Mouse (Mus musculus) midbrain, embryonic 11.5 days (tissue): ENCODE data around the gene Arel1. TPM values are rescaled to one million over a fixed set of nuclear protein-coding genes. Genes with fewer than 3 reads are reported as not detected.

Source experiments
- ATAC-seq: fragments of 200-750 bp; cut with Nextera tagmentation; 2 replicates; pipeline ENCODE4 v1.8.0; 2017; ENCODE audit warnings: moderate TSS enrichment, moderate library complexity; ENCODE audit not compliant: low FRiP score
- DNase-seq: peaks from one replicate; pipeline ENCODE4 v3.0.0; 2015; ENCODE audit warnings: low spot score; ENCODE audit errors: missing footprints
- H3K27ac ChIP-seq: fragments of 300-500 bp; sonication (generic); 2 replicates; pipeline ENCODE4 v1.5.1; 2014; ENCODE audit warnings: low read depth, low read length
- H3K27me3 ChIP-seq: fragments of 300-500 bp; sonication (generic); 2 replicates; pipeline ENCODE4 v1.6.1; 2014; ENCODE audit warnings: mild to moderate bottlenecking, low read length, moderate library complexity, mixed read lengths; ENCODE audit not compliant: control insufficient read depth, insufficient read depth
- H3K36me3 ChIP-seq: fragments of 300-500 bp; sonication (generic); 2 replicates; pipeline ENCODE4 v1.6.1; 2014; ENCODE audit warnings: mild to moderate bottlenecking, low read length, moderate library complexity, mixed read lengths; ENCODE audit not compliant: control insufficient read depth, insufficient read depth
- H3K4me1 ChIP-seq: fragments of 300-500 bp; sonication (generic); 2 replicates; pipeline ENCODE4 v1.6.1; 2014; ENCODE audit warnings: low read length; ENCODE audit not compliant: control insufficient read depth, insufficient read depth
- H3K4me2 ChIP-seq: fragments of 300-500 bp; sonication (generic); 2 replicates; pipeline ENCODE4 v1.6.1; 2014; ENCODE audit warnings: mild to moderate bottlenecking, moderate library complexity
- H3K4me3 ChIP-seq: fragments of 300-500 bp; sonication (generic); 2 replicates; pipeline ENCODE4 v1.5.1; 2014; ENCODE audit warnings: low read depth, low read length
- H3K9ac ChIP-seq: fragments of 300-500 bp; sonication (generic); 2 replicates; pipeline ENCODE4 v1.6.1; 2014; ENCODE audit warnings: low read length
- H3K9me3 ChIP-seq: fragments of 300-500 bp; sonication (generic); 2 replicates; pipeline ENCODE4 v1.6.1; 2016; ENCODE audit warnings: low read length; ENCODE audit not compliant: control insufficient read depth
- WGBS: fragments of 180-500 bp; shearing (Covaris S2); extraction: QIAGEN DNeasy Blood & Tissue Kit; methylation state at CpG from one replicate; pipeline ENCODE4 v1.1.7; 2014; 5-methylcytosine and 5-hydroxymethylcytosine counted together
- polyA plus RNA-seq: library from polyadenylated mRNA; unstranded; fragments of >200 nt; fragmentation: Nextera tagmentation; extraction: Ambion mirVana; gene quantifications from 2 replicates; pipeline ENCODE4 v1.2.1, GENCODE M21; 2014

The Arel1 gene
- polyA plus RNA-seq, 1 experiment from 2014 or later, result 24.3 TPM

- Histone ChIP-seq H3K27me3 (no peaks in the 10 kb centered on the region), H3K9ac (no peak overlapping the region), H3K36me3 (peaks cover 9% of the 10 kb centered on the region; the same call in 1 of the 2 replicates), H3K4me1 (no peaks in the 10 kb centered on the region), H3K27ac (no peak overlapping the region), H3K4me3 (no peak overlapping the region), H3K4me2 (no peak overlapping the region), H3K9me3 (no peaks in the 10 kb centered on the region)
- DNase-seq, result no peak
- 86% methylated on average over 3 of the region's 3 CpGs for WGBS
- no peak for ATAC-seq
Observed at GRCm38 (mm10) chr12:84917799-84918198, 52.9 kb downstream of the Arel1 start.

GRCm38 (mm10) chr12:84914959-84915358 lies 55.7 kb downstream of the Arel1 start:
- Histone ChIP-seq H3K9me3 (no peaks in the 10 kb centered on the region), H3K27ac (no peak overlapping the region), H3K4me2 (no peak overlapping the region), H3K36me3 (peaks cover 2% of the 10 kb centered on the region; the same call in 1 of the 2 replicates), H3K27me3 (no peaks in the 10 kb centered on the region), H3K4me1 (no peaks in the 10 kb centered on the region), H3K4me3 (no peak overlapping the region), H3K9ac (no peak overlapping the region)
- ATAC-seq, result no peak
- WGBS, result 90% methylated on average over 5 of the region's 5 CpGs
- DNase-seq, result no peak

- no peak overlapping the region for H3K4me3 ChIP-seq
- DNase-seq (no peak), ATAC-seq (no peak)
- H3K9me3 ChIP-seq, result no peaks in the 10 kb centered on the region
- peaks cover 2% of the 10 kb centered on the region; the same call in 1 of the 2 replicates for H3K36me3 ChIP-seq
- H3K27ac ChIP-seq, result no peak overlapping the region
- H3K4me1 ChIP-seq, result no peaks in the 10 kb centered on the region
- H3K9ac ChIP-seq, result no peak overlapping the region
- no peaks in the 10 kb centered on the region for H3K27me3 ChIP-seq
- WGBS, result 91% methylated on average over 4 of the region's 4 CpGs
- H3K4me2 ChIP-seq, result no peak overlapping the region
Observed at GRCm38 (mm10) chr12:84912652-84913104, 58.0 kb downstream of the Arel1 start.

GRCm38 (mm10) chr12:84911640-84912039 lies 59.1 kb downstream of the Arel1 start:
- Histone ChIP-seq H3K9ac (no peak overlapping the region), H3K36me3 (no peaks in the 10 kb centered on the region), H3K4me2 (no peak overlapping the region), H3K27ac (no peak overlapping the region), H3K4me1 (no peaks in the 10 kb centered on the region), H3K9me3 (no peaks in the 10 kb centered on the region), H3K27me3 (no peaks in the 10 kb centered on the region), H3K4me3 (no peak overlapping the region)
- DNase-seq, result no peak
- ATAC-seq, result no peak
- 78% methylated on average over 2 of the region's 2 CpGs for WGBS

GRCm38 (mm10) chr12:84910066-84910465 lies 60.6 kb downstream of the Arel1 start:
- 90% methylated on average over 4 of the region's 4 CpGs for WGBS
- no peaks in the 10 kb centered on the region for H3K9me3 ChIP-seq
- no peaks in the 10 kb centered on the region for H3K4me1 ChIP-seq
- H3K4me2 ChIP-seq, result no peak overlapping the region
- H3K27me3 ChIP-seq, result no peaks in the 10 kb centered on the region
- no peaks in the 10 kb centered on the region for H3K36me3 ChIP-seq
- H3K4me3 ChIP-seq, result no peak overlapping the region
- no peak overlapping the region for H3K27ac ChIP-seq
- H3K9ac ChIP-seq, result no peak overlapping the region
- ATAC-seq (no peak), DNase-seq (no peak)

- DNase-seq (no peak), ATAC-seq (no peak)
- no peak overlapping the region for H3K4me3 ChIP-seq
Observed at GRCm38 (mm10) chr12:84907627-84908480, 62.8 kb downstream of the Arel1 start.

GRCm38 (mm10) chr12:84907024-84907626 lies 63.6 kb downstream of the Arel1 start:
- ATAC-seq (no peak), DNase-seq (no peak)
- no peaks in the 10 kb centered on the region for H3K9me3 ChIP-seq
- H3K9ac ChIP-seq, result no peak overlapping the region
- no peaks in the 10 kb centered on the region for H3K36me3 ChIP-seq
- H3K27ac ChIP-seq, result no peak overlapping the region
- H3K4me3 ChIP-seq, result no peak overlapping the region
- H3K4me2 ChIP-seq, result no peak overlapping the region
- no peaks in the 10 kb centered on the region for H3K27me3 ChIP-seq
- H3K4me1 ChIP-seq, result no peaks in the 10 kb centered on the region
- WGBS, result 77% methylated on average over 12 of the region's 12 CpGs

More at GRCm38 (mm10) chr12:84907627-84908480, 62.8 kb downstream of the Arel1 start:
- H3K4me1 ChIP-seq, result no peaks in the 10 kb centered on the region
- H3K9ac ChIP-seq, result no peak overlapping the region
- H3K27ac ChIP-seq, result no peak overlapping the region
- H3K9me3 ChIP-seq, result no peaks in the 10 kb centered on the region
- no peaks in the 10 kb centered on the region for H3K36me3 ChIP-seq
- H3K27me3 ChIP-seq, result no peaks in the 10 kb centered on the region
- WGBS, result 80% methylated on average over 10 of the region's 10 CpGs
- H3K4me2 ChIP-seq, result no peak overlapping the region

GRCm38 (mm10) chr12:84904399-84904798 lies 66.3 kb downstream of the Arel1 start:
- no peak for DNase-seq
- 78% methylated on average over 7 of the region's 7 CpGs for WGBS
- H3K4me1 ChIP-seq, result no peaks in the 10 kb centered on the region
- H3K9me3 ChIP-seq, result no peaks in the 10 kb centered on the region
- no peak overlapping the region for H3K9ac ChIP-seq
- no peak overlapping the region for H3K4me3 ChIP-seq
- H3K27ac ChIP-seq, result no peak overlapping the region
- H3K27me3 ChIP-seq, result no peaks in the 10 kb centered on the region
- H3K36me3 ChIP-seq, result no peaks in the 10 kb centered on the region
- ATAC-seq, result no peak
- no peak overlapping the region for H3K4me2 ChIP-seq

GRCm38 (mm10) chr12:84900317-84900716 lies 70.4 kb downstream of the Arel1 start:
- no peak overlapping the region for H3K4me3 ChIP-seq
- H3K27me3 ChIP-seq, result no peaks in the 10 kb centered on the region
- H3K36me3 ChIP-seq, result no peaks in the 10 kb centered on the region
- DNase-seq (no peak), ATAC-seq (no peak)
- WGBS, result 84% methylated on average over 7 of the region's 7 CpGs
- H3K9me3 ChIP-seq, result no peaks in the 10 kb centered on the region
- H3K27ac ChIP-seq, result no peak overlapping the region
- no peak overlapping the region for H3K4me2 ChIP-seq
- no peaks in the 10 kb centered on the region for H3K4me1 ChIP-seq
- no peak overlapping the region for H3K9ac ChIP-seq
